Mouse (Mus musculus) limb, embryonic 10.5 days (tissue): ENCODE measurements around the gene Mtus2. TPM values are rescaled to one million over a fixed set of nuclear protein-coding genes. Genes with fewer than 3 reads are reported as not detected.

Source experiments
- DNase-seq: peaks from one replicate; pipeline ENCODE4 v3.0.0-alpha.2; 2017; ENCODE audit warnings: low spot score
- H3K27ac ChIP-seq: fragments of 300-500 bp; sonication (generic); 2 replicates; pipeline ENCODE4 v1.5.1; 2016; ENCODE audit warnings: mild to moderate bottlenecking
- H3K27me3 ChIP-seq: fragments of 300-500 bp; sonication (generic); 2 replicates; pipeline ENCODE4 v1.6.1; 2016; ENCODE audit warnings: low read depth, mild to moderate bottlenecking; ENCODE audit not compliant: poor library complexity, severe bottlenecking
- H3K36me3 ChIP-seq: fragments of 300-500 bp; sonication (generic); 2 replicates; pipeline ENCODE4 v1.6.1; 2016; ENCODE audit warnings: mild to moderate bottlenecking, moderate library complexity
- H3K4me1 ChIP-seq: fragments of 300-500 bp; sonication (generic); 2 replicates; pipeline ENCODE4 v1.6.1; 2016
- H3K4me3 ChIP-seq: fragments of 300-500 bp; sonication (generic); 2 replicates; pipeline ENCODE4 v1.5.1; 2016; ENCODE audit warnings: mild to moderate bottlenecking, moderate library complexity
- H3K9me3 ChIP-seq: fragments of 300-500 bp; sonication (generic); replicated peaks from 2 replicates; pipeline ENCODE4 v1.6.1; 2016; ENCODE audit warnings: mild to moderate bottlenecking
- WGBS: fragments of 180-500 bp; shearing (Covaris S2); methylation state at CpG from one replicate; pipeline ENCODE4 v1.1.7; 2016; 5-methylcytosine and 5-hydroxymethylcytosine counted together
- polyA plus RNA-seq: library from polyadenylated mRNA; unstranded; fragments of >200 nt; fragmentation: Nextera tagmentation; extraction: Ambion mirVana; gene quantifications from 2 replicates; pipeline ENCODE4 v1.2.1, GENCODE M21; 2016

The Mtus2 gene
- polyA plus RNA-seq, 1 experiment from 2014 or later, result 3.0 TPM

GRCm38 (mm10) chr5:148216786-148217185 is 259.7 kb downstream of the Mtus2 start:
- no peak overlapping the region for H3K4me3 ChIP-seq
- no peak for DNase-seq
- H3K27me3 ChIP-seq, result no peaks in the 10 kb centered on the region
- H3K27ac ChIP-seq, result no peak overlapping the region
- no peaks in the 10 kb centered on the region for H3K9me3 ChIP-seq
- H3K36me3 ChIP-seq, result no peaks in the 10 kb centered on the region
- WGBS, result 94% methylated on average over 8 of the region's 8 CpGs
- H3K4me1 ChIP-seq, result no peaks in the 10 kb centered on the region

- WGBS, result 94% methylated on average over 5 of the region's 5 CpGs
- Histone ChIP-seq H3K27me3 (no peaks in the 10 kb centered on the region), H3K4me3 (no peak overlapping the region), H3K9me3 (no peaks in the 10 kb centered on the region), H3K27ac (no peak overlapping the region), H3K4me1 (no peaks in the 10 kb centered on the region), H3K36me3 (no peaks in the 10 kb centered on the region)
- DNase-seq, result no peak
These were observed 265.8 kb downstream of the Mtus2 start for GRCm38 (mm10) chr5:148222898-148223297.

- Histone ChIP-seq H3K4me1 (no peaks in the 10 kb centered on the region), H3K27me3 (no peaks in the 10 kb centered on the region), H3K27ac (no peak overlapping the region), H3K4me3 (no peak overlapping the region), H3K36me3 (no peaks in the 10 kb centered on the region), H3K9me3 (no peaks in the 10 kb centered on the region)
- DNase-seq, result no peak
- WGBS, result 92% methylated on average over 16 of the region's 16 CpGs
These were observed 266.9 kb downstream of the Mtus2 start for GRCm38 (mm10) chr5:148224004-148224403.

- DNase-seq, result no peak
- Histone ChIP-seq H3K27ac (no peak overlapping the region), H3K4me3 (no peak overlapping the region), H3K36me3 (no peaks in the 10 kb centered on the region), H3K4me1 (0 out of 2 replicates have a peak, but pooled peaks cover 4% of the 10 kb centered on the region), H3K27me3 (no peaks in the 10 kb centered on the region), H3K9me3 (no peaks in the 10 kb centered on the region)
- WGBS, result 84% methylated on average over 18 of the region's 18 CpGs
These were observed 276.6 kb downstream of the Mtus2 start for GRCm38 (mm10) chr5:148233714-148234113.

GRCm38 (mm10) chr5:148236616-148237015 is 279.5 kb downstream of the Mtus2 start:
- Histone ChIP-seq H3K9me3 (no peaks in the 10 kb centered on the region), H3K27ac (no peak overlapping the region), H3K4me1 (0 out of 2 replicates have a peak, but pooled peaks cover 4% of the 10 kb centered on the region), H3K4me3 (no peak overlapping the region), H3K27me3 (no peaks in the 10 kb centered on the region), H3K36me3 (no peaks in the 10 kb centered on the region)
- whole genome bisulfite sequencing, result 54% methylated on average over 9 of the region's 9 CpGs
- DNase-seq, result no peak

GRCm38 (mm10) chr5:148239067-148239466 is 281.9 kb downstream of the Mtus2 start:
- Histone ChIP-seq H3K27me3 (no peaks in the 10 kb centered on the region), H3K27ac (no peak overlapping the region), H3K4me3 (no peak overlapping the region), H3K36me3 (no peaks in the 10 kb centered on the region), H3K4me1 (no peaks in the 10 kb centered on the region), H3K9me3 (no peaks in the 10 kb centered on the region)
- DNase-seq, result no peak

GRCm38 (mm10) chr5:148239757-148240156 is 282.6 kb downstream of the Mtus2 start:
- 43% methylated on average over 2 of the region's 2 CpGs for WGBS
- H3K27ac ChIP-seq, result no peak overlapping the region
- no peak for DNase-seq
- H3K9me3 ChIP-seq, result no peaks in the 10 kb centered on the region
- H3K4me1 ChIP-seq, result no peaks in the 10 kb centered on the region
- no peaks in the 10 kb centered on the region for H3K36me3 ChIP-seq
- no peaks in the 10 kb centered on the region for H3K27me3 ChIP-seq
- H3K4me3 ChIP-seq, result no peak overlapping the region

- H3K27me3 ChIP-seq, result no peaks in the 10 kb centered on the region
- H3K4me1 ChIP-seq, result no peaks in the 10 kb centered on the region
- peak; percentile 78 for DNase-seq
- WGBS, result 13% methylated on average over 7 of the region's 7 CpGs
- no peaks in the 10 kb centered on the region for H3K9me3 ChIP-seq
- H3K36me3 ChIP-seq, result no peaks in the 10 kb centered on the region
- no peak overlapping the region for H3K4me3 ChIP-seq
- no peak overlapping the region for H3K27ac ChIP-seq
These were observed 284.8 kb downstream of the Mtus2 start for GRCm38 (mm10) chr5:148241932-148242331.

GRCm38 (mm10) chr5:148244471-148244870 is 287.4 kb downstream of the Mtus2 start:
- Histone ChIP-seq H3K4me3 (no peak overlapping the region), H3K4me1 (peaks cover 10% of the 10 kb centered on the region; the same call in 1 of the 2 replicates), H3K9me3 (no peaks in the 10 kb centered on the region), H3K36me3 (no peaks in the 10 kb centered on the region), H3K27ac (no peak overlapping the region), H3K27me3 (no peaks in the 10 kb centered on the region)
- no peak for DNase-seq
- WGBS, result 56% methylated on average over 1 of the region's 1 CpGs

- Histone ChIP-seq H3K36me3 (no peaks in the 10 kb centered on the region), H3K27ac (no peak overlapping the region), H3K4me3 (no peak overlapping the region), H3K9me3 (no peaks in the 10 kb centered on the region), H3K4me1 (peaks cover 10% of the 10 kb centered on the region; the same call in 1 of the 2 replicates), H3K27me3 (no peaks in the 10 kb centered on the region)
- WGBS, result 82% methylated on average over 2 of the region's 2 CpGs
- no peak for DNase-seq
These were observed 288.3 kb downstream of the Mtus2 start for GRCm38 (mm10) chr5:148245386-148245785.

GRCm38 (mm10) chr5:148248236-148248635 is 291.1 kb downstream of the Mtus2 start:
- DNase-seq, result no peak
- H3K36me3 ChIP-seq, result no peaks in the 10 kb centered on the region
- no peak overlapping the region for H3K27ac ChIP-seq
- no peaks in the 10 kb centered on the region for H3K27me3 ChIP-seq
- peaks cover 11% of the 10 kb centered on the region; the same call in 1 of the 2 replicates for H3K4me1 ChIP-seq
- no peaks in the 10 kb centered on the region for H3K9me3 ChIP-seq
- 28% methylated on average over 2 of the region's 2 CpGs for WGBS
- H3K4me3 ChIP-seq, result no peak overlapping the region

- Histone ChIP-seq H3K36me3 (no peaks in the 10 kb centered on the region), H3K4me1 (peaks cover 18% of the 10 kb centered on the region), H3K27ac (no peak overlapping the region), H3K4me3 (no peak overlapping the region), H3K27me3 (no peaks in the 10 kb centered on the region), H3K9me3 (no peaks in the 10 kb centered on the region)
- DNase-seq, result no peak
These were observed 294.7 kb downstream of the Mtus2 start for GRCm38 (mm10) chr5:148251847-148252246.

GRCm38 (mm10) chr5:148262016-148262415 is 304.9 kb downstream of the Mtus2 start:
- Histone ChIP-seq H3K36me3 (no peaks in the 10 kb centered on the region), H3K27me3 (peaks cover 37% of the 10 kb centered on the region), H3K27ac (no peak overlapping the region), H3K4me3 (no peak overlapping the region), H3K9me3 (no peaks in the 10 kb centered on the region), H3K4me1 (peaks cover 19% of the 10 kb centered on the region)
- WGBS, result 90% methylated on average over 7 of the region's 7 CpGs
- no peak for DNase-seq
